Mouse (Mus musculus) embryo, embryonic 10 days (tissue): ENCODE results near the gene Elobl.

Source experiments
- DNase-seq: peaks from one replicate; pipeline ENCODE4 v3.0.0-alpha.2; 2015; ENCODE audit warnings: low spot score

Gene Elobl

DNA sequence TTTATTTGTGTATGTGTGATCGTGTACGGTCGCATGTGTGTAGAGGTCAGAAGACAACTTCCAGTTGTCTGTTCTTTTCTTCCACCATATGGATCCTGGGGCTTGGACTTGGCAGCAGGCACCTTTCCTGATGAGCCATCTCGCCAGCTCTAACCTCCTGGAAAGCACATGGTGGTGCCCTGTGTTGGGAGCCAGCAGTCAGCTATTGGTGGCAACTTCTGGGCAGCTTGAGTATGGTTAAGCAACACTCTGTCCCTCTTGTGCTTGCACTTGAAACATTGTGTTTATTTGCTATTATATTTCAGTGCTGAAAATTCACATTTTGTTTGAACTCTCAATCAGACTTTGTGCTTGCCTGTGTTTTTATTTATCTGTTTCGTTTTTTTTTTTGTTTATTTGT is 22.2 kb upstream of the Elobl start:
- no peak for DNase-seq

GRCm38 (mm10) chr11:88986616-88987015 is 19.9 kb upstream of the Elobl start:
- no peak for DNase-seq

- DNase-seq = no peak
Measured at GRCm38 (mm10) chr11:88981337-88981736, 14.6 kb upstream of the Elobl start.

- no peak for DNase-seq
Measured at GRCm38 (mm10) chr11:88977188-88977587, 10.5 kb upstream of the Elobl start.

DNA sequence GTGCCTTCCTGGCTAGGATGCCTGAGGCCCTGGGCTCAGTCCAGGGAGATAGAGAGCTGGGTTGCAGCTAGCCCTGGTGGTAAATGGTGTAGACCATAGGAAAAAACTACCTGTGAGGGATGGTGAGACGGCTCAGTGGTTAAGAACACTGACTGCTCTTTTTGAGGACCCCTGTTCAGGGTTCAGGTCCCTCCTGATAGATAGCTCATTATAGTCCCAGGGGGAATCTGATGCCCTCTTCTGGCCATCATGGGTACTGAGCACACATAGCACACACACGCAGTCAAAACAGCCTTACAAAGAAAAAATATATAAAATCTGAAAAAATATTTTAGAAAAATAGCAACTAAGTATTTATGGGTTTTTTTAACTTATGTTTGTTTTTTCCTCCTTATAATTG is 9.6 kb upstream of the Elobl start:
- DNase-seq = no peak

GRCm38 (mm10) chr11:88973776-88974701 is 7.3 kb upstream of the Elobl start:
- peak; percentile 97 for DNase-seq

- no peak for DNase-seq
Measured at GRCm38 (mm10) chr11:88970202-88970732, 3.5 kb upstream of the Elobl start, which contains the start of gene Coil. TSS of gene Coil (plus strand) at chr11:88970252.

GRCm38 (mm10) chr11:88958851-88959250 is 7.9 kb downstream of the Elobl start:
- no peak for DNase-seq

DNA sequence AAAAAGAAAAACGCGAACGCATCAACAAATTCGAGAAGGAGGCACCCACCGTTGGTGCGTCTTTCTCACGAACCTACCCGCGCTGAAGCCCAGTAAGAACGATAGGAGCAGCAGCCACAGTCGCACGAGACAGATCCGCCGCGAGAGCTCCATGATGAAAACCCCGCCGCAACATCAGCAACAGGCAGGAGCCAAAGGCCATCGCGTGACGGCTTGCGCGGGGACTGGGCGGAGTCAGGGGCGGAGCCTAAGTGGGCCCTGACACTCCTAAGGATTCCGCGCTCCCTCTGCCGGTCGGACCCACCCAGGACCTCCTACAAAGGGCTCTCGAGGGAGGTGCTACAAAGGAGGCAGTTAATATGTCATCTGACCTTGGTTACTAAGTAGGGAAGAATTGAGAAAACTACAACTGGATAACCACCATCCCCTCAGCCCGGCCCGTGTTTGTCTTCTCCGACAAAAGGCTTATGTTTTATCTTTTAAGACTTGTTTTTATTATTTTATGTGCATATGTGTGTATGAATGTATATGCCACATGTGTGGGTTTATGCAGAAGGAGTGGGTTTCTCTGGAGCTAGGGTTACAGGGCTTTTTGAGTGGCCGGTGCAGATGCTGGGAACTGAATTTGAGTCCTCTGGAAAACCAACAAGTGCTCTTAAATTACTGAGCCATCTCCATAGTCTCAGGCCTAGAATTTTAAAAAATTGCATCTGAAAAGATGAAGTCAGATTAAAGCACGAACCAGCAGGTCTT is 11.3 kb downstream of the Elobl start, which contains the start of gene Scpep1:
Gene Scpep1 (minus strand): TSS at position 249 of the 753 bp plus-strand sequence.
- DNase-seq = peak; percentile 98

DNA sequence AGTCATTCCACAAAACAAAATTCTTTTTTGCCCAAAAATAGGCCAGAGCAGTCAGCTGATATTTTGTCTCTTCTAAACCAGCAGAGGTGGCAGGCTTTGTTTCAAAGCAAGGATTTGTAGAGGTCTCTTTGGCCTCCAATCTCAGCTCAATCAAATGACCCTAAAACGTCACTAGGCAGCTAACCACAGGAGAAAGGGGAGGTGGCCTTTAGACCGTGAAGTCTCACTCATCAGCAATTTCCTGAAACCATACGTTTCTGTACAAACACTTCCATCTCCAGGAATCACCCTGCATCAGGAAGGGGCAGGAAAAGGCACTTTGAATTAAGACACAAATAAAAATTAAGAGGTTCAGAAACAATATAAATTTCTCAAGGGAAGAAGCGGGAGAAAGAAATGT is 11.9 kb downstream of the Elobl start:
- DNase-seq = peak; percentile 80

- DNase-seq = no peak
Measured at GRCm38 (mm10) chr11:88953582-88953981, 13.1 kb downstream of the Elobl start.

GRCm38 (mm10) chr11:88952117-88952516 is 14.6 kb downstream of the Elobl start:
- no peak for DNase-seq

- DNase-seq = no peak
Measured at GRCm38 (mm10) chr11:88951576-88951975, 15.2 kb downstream of the Elobl start.

GRCm38 (mm10) chr11:88950640-88951250 is 16.0 kb downstream of the Elobl start:
- no peak for DNase-seq

- DNase-seq = no peak
Measured at GRCm38 (mm10) chr11:88949802-88950639, 16.7 kb downstream of the Elobl start.

- no peak for DNase-seq
Measured at GRCm38 (mm10) chr11:88948896-88949295, 17.8 kb downstream of the Elobl start.

GRCm38 (mm10) chr11:88945971-88946585 is 20.7 kb downstream of the Elobl start:
- peak; percentile 17 for DNase-seq

GRCm38 (mm10) chr11:88941489-88941888 is 25.2 kb downstream of the Elobl start:
- no peak for DNase-seq

DNA sequence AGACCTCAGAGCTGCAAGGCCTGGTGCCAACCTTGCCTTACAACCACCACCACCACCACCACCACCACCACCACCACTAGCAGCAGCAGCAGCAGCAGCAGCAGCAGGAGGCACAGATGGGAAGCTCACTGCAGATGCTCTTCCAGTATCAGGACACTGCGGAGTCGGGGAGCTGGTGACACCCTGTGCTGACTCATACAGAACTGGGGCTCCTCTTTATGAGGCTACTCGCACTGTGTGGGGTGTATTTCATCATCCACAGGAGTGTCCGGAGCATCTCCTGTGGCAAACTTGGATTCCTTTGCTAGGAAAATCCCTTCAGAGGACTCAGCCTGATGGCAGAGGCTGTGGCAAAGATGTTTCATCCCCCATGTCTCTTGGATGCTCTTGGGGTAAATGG is 27.1 kb downstream of the Elobl start:
- no peak for DNase-seq

DNA sequence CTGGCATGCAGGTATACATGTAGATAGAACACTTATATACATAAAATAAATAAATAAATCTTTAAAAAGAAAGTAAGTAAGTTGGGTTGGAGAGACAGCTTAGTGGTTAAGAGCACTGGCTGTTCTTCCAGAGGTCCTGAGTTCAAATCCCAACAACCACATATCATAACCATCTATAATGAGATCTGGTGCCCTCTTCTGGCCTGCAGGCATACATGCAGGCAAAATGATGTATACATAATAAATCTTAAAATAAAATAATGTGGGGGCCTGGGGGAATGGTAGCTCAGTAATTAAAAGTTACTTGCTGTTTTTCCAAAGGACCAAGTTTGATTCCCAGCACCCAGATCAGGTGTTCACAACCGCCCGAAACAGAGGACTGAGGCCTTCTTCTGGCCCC is 28.0 kb downstream of the Elobl start:
- DNase-seq = no peak

GRCm38 (mm10) chr11:88937886-88938285 is 28.8 kb downstream of the Elobl start:
- DNase-seq = no peak
